Mouse (Mus musculus) lung, postnatal 0 days (tissue): Measurements from ENCODE around the gene Itgav.

Experiments
- CTCF ChIP-seq: IDR thresholded peaks from 2 replicates; pipeline ENCODE4 v1.5.1; 2016; ENCODE audit warnings: antibody characterized with exemption, mild to moderate bottlenecking
- EP300 ChIP-seq: IDR thresholded peaks from 2 replicates; pipeline ENCODE4 v1.6.1; 2016; ENCODE audit warnings: antibody characterized with exemption, mild to moderate bottlenecking, control low read depth

- TF ChIP-seq EP300: no peak
- TF ChIP-seq CTCF: peak; percentile 29
Measured at GRCm38 (mm10) chr2:83812483-83813272, 88.5 kb downstream of the Itgav start, which contains the start of gene Fam171b.
